Comparison of ENCODE assay signal across 7 mouse cellular contexts in the genomic region with DNA sequence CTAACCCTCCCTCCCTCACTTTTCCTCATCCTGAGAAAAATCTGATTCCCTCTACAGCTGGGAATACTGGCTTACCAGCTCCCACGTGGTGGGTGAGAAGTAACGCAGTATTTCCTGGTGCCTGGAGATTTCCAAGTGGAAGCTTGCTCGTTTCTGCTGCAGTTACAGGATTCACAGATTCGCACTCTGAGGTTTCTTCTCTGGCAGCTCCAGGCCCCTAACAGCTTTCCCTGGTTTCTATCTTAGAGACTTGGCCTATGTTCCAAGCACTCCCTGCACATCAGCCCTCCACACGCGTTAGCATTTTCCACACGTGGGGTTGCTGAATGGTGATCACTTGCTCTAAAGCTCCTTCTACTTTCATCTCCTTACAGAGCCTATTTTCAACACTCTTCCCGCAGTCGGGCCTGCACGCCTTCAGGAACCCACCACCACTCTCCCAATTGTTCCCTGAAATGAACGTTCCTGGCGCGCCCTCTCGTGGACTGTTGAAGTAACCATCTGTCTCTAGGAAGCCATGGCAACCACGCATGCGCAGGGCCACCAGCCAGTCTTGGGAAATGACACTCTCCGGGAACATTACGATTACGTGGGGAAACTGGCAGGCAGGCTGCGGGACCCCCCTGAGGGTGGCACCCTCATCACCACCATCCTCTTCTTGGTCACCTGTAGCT. TPM values are rescaled to one million over a fixed set of nuclear protein-coding genes. Genes with fewer than 3 reads are reported as not detected.
A peak's percentile ranks its signal among the peaks of the same experiment; 100 is the strongest.
DNase-seq lines count a peak whose midpoint lies in the region; ATAC-seq and TF ChIP-seq lines count a peak whose summit lies in the region.

No protein-coding gene starts in this region.

- peak overlapping the region; percentile 41 for H3K9ac ChIP-seq in embryonic facial prominence, embryonic 14.5 days (ENCODE audit: low read depth, low read length)
- peak overlapping the region; percentile 52; the same call in 1 of the 2 replicates for H3K9ac ChIP-seq in heart, embryonic 11.5 days (ENCODE audit: low read depth, low read length)
- H3K9ac ChIP-seq in kidney, embryonic 15.5 days: no peak overlapping the region
- no peak overlapping the region for H3K9ac ChIP-seq in limb, embryonic 15.5 days

- peak; percentile 88 for TF ChIP-seq CTCF in bone marrow, adult 2 months (IDR thresholded peaks at IDR 0.05; ENCODE audit: control insufficient read depth, insufficient read depth, low read length)

- peak; percentile 79 for ATAC-seq in embryonic facial prominence, embryonic 14.5 days (ENCODE audit: low read depth)
- peak; percentile 39; the same call in 1 of the 2 replicates for ATAC-seq in heart, embryonic 11.5 days (replicated peaks; ENCODE audit: insufficient number of reproducible peaks, low FRiP score, low TSS enrichment)
- peak; percentile 66 for ATAC-seq in kidney, embryonic 15.5 days (replicated peaks; ENCODE audit: low FRiP score)
- ATAC-seq in limb, embryonic 15.5 days (ENCODE audit: insufficient number of reproducible peaks, low FRiP score, low TSS enrichment, low read depth): peak; percentile 28; the same call in 1 of the 2 replicates
- ATAC-seq in monocyte, adult 5-6 weeks (replicated peaks; ENCODE audit: insufficient number of reproducible peaks, low FRiP score, low TSS enrichment, poor library complexity, severe bottlenecking): peak; percentile 74

- WGBS in bone marrow, adult 2 months: 9% methylated on average over 20 of the region's 20 CpGs
- WGBS in embryonic facial prominence, embryonic 14.5 days: 3% methylated on average over 20 of the region's 20 CpGs
- WGBS in heart, embryonic 11.5 days (ENCODE audit: insufficient replicate concordance): 4% methylated on average over 20 of the region's 20 CpGs
- 5% methylated on average over 20 of the region's 20 CpGs for WGBS in kidney, embryonic 15.5 days
- WGBS in limb, embryonic 15.5 days: 2% methylated on average over 20 of the region's 20 CpGs

- peaks cover 4% of the 10 kb centered on the region for H3K4me1 ChIP-seq in bone marrow, adult 2 months (ENCODE audit: control insufficient read depth, insufficient read depth, low read length)
- peaks cover 14% of the 10 kb centered on the region; the same call in 1 of the 2 replicates for H3K4me1 ChIP-seq in embryonic facial prominence, embryonic 14.5 days (ENCODE audit: control insufficient read depth, insufficient read depth, low read length)
- H3K4me1 ChIP-seq in heart, embryonic 11.5 days (ENCODE audit: control insufficient read depth, insufficient read depth, low read length): peaks cover 4% of the 10 kb centered on the region; the same call in 1 of the 2 replicates
- peaks cover 27% of the 10 kb centered on the region for H3K4me1 ChIP-seq in kidney, embryonic 15.5 days
- peaks cover 33% of the 10 kb centered on the region for H3K4me1 ChIP-seq in limb, embryonic 15.5 days

- no peak overlapping the region for H3K4me3 ChIP-seq in bone marrow, adult 2 months (replicated peaks; ENCODE audit: control insufficient read depth, low read depth, low read length)
- H3K4me3 ChIP-seq in embryonic facial prominence, embryonic 14.5 days (ENCODE audit: low read depth, low read length): no peak overlapping the region; the same call in 1 of the 2 replicates
- no peak overlapping the region for H3K4me3 ChIP-seq in heart, embryonic 11.5 days (ENCODE audit: low read depth, low read length)
- H3K4me3 ChIP-seq in kidney, embryonic 15.5 days (replicated peaks): no peak overlapping the region
- peak overlapping the region; percentile 13; the same call in 1 of the 2 replicates for H3K4me3 ChIP-seq in limb, embryonic 15.5 days

- H3K27ac ChIP-seq in bone marrow, adult 2 months (ENCODE audit: control insufficient read depth, insufficient read depth, low read depth, low read length, poor library complexity): no peak overlapping the region
- H3K27ac ChIP-seq in embryonic facial prominence, embryonic 14.5 days (replicated peaks; ENCODE audit: low read depth, low read length): peak overlapping the region; percentile 74
- no peak overlapping the region for H3K27ac ChIP-seq in heart, embryonic 11.5 days (ENCODE audit: low read depth, low read length)
- peak overlapping the region; percentile 80 for H3K27ac ChIP-seq in kidney, embryonic 15.5 days
- peak overlapping the region; percentile 81 for H3K27ac ChIP-seq in limb, embryonic 15.5 days

- no peaks in the 10 kb centered on the region for H3K27me3 ChIP-seq in embryonic facial prominence, embryonic 14.5 days (replicated peaks; ENCODE audit: control insufficient read depth, insufficient read depth, low read length)
- H3K27me3 ChIP-seq in heart, embryonic 11.5 days (ENCODE audit: control insufficient read depth, insufficient read depth, low read length): no peaks in the 10 kb centered on the region
- H3K27me3 ChIP-seq in kidney, embryonic 15.5 days: no peaks in the 10 kb centered on the region
- no peaks in the 10 kb centered on the region for H3K27me3 ChIP-seq in limb, embryonic 15.5 days

- no peak for TF ChIP-seq POLR2A in bone marrow, adult 2 months (IDR thresholded peaks at IDR 0.05; ENCODE audit: borderline replicate concordance, control insufficient read depth, low read depth, low read length)

- peaks cover 86% of the 10 kb centered on the region for H3K36me3 ChIP-seq in embryonic facial prominence, embryonic 14.5 days (ENCODE audit: control insufficient read depth, insufficient read depth, low read length)
- H3K36me3 ChIP-seq in heart, embryonic 11.5 days (ENCODE audit: control insufficient read depth, insufficient read depth, low read length): peaks cover 4% of the 10 kb centered on the region; the same call in 1 of the 2 replicates
- peaks cover 31% of the 10 kb centered on the region for H3K36me3 ChIP-seq in kidney, embryonic 15.5 days
- H3K36me3 ChIP-seq in limb, embryonic 15.5 days: peaks cover 55% of the 10 kb centered on the region

- peak overlapping the region; percentile 29 for H3K4me2 ChIP-seq in embryonic facial prominence, embryonic 14.5 days (ENCODE audit: low read depth, low read length)
- peak overlapping the region; percentile 34 for H3K4me2 ChIP-seq in heart, embryonic 11.5 days
- peak overlapping the region; percentile 42 for H3K4me2 ChIP-seq in kidney, embryonic 15.5 days
- H3K4me2 ChIP-seq in limb, embryonic 15.5 days: peak overlapping the region; percentile 26

- 0 out of 2 replicates have a peak, but pooled peaks cover 8% of the 10 kb centered on the region for H3K9me3 ChIP-seq in embryonic facial prominence, embryonic 14.5 days (ENCODE audit: control insufficient read depth, low read length)
- no peaks in the 10 kb centered on the region; the same call in 1 of the 2 replicates for H3K9me3 ChIP-seq in heart, embryonic 11.5 days (replicated peaks; ENCODE audit: control insufficient read depth, low read length)
- no peaks in the 10 kb centered on the region; the same call in 1 of the 2 replicates for H3K9me3 ChIP-seq in kidney, embryonic 15.5 days (replicated peaks)
- no peaks in the 10 kb centered on the region for H3K9me3 ChIP-seq in limb, embryonic 15.5 days

- peak; percentile 96 for DNase-seq in embryonic facial prominence, embryonic 14.5 days (ENCODE audit: low spot score)
- DNase-seq in spleen, postnatal 36 days (ENCODE audit: low spot score in 2 of 2): peak; percentile 71 to 80

RNA-seq across cellular contexts. Expression of a gene that starts 10.0 kb away (rescaled TPM):
- polyA plus RNA-seq in bone marrow, adult 2 months (2011; ENCODE audit: insufficient read depth, insufficient read length, low replicate concordance, missing spikeins): 1.7 and 3.9 TPM in 2 replicates
- 81.4 and 97.6 TPM in 2 replicates for polyA plus RNA-seq in embryonic facial prominence, embryonic 14.5 days (2014; fragmentation: Nextera tagmentation; extraction: Ambion mirVana)
- 21.2 and 23.0 TPM in 2 replicates for polyA plus RNA-seq in heart, embryonic 11.5 days (2014; fragmentation: Nextera tagmentation; extraction: Ambion mirVana)
- 50.1 and 53.7 TPM in 2 replicates for polyA plus RNA-seq in kidney, embryonic 15.5 days (2015; fragmentation: Nextera tagmentation; extraction: Ambion mirVana)
- 101 and 109 TPM in 2 replicates for polyA plus RNA-seq in limb, embryonic 15.5 days (2015; fragmentation: Nextera tagmentation; extraction: Ambion mirVana)
- 0.21 TPM in 1 of 3 replicates, not detected in the others for total RNA-seq in monocyte, adult 5-6 weeks (2017)

Comparison
In these comparisons a context has a peak if more than half of its experiments do, and no peak if none do; other contexts are left out.
1. H3K27ac ChIP-seq: peak in embryonic facial prominence, embryonic 14.5 days (single experiment), kidney, embryonic 15.5 days (single experiment) and limb, embryonic 15.5 days (single experiment); none in bone marrow, adult 2 months (single experiment) and heart, embryonic 11.5 days (single experiment).
2. ATAC-seq: peak in every context shown above with its lines; median percentile 79 in embryonic facial prominence, embryonic 14.5 days; 74 in monocyte, adult 5-6 weeks; 66 in kidney, embryonic 15.5 days; 39 in heart, embryonic 11.5 days; 28 in limb, embryonic 15.5 days.
3. H3K9ac ChIP-seq: peak in embryonic facial prominence, embryonic 14.5 days (single experiment) and heart, embryonic 11.5 days (single experiment); none in kidney, embryonic 15.5 days (single experiment) and limb, embryonic 15.5 days (single experiment).
4. Peak in every context shown above with its lines, with median percentiles within 50 percentile points of each other: H3K4me2 ChIP-seq.